In the genomic region with DNA sequence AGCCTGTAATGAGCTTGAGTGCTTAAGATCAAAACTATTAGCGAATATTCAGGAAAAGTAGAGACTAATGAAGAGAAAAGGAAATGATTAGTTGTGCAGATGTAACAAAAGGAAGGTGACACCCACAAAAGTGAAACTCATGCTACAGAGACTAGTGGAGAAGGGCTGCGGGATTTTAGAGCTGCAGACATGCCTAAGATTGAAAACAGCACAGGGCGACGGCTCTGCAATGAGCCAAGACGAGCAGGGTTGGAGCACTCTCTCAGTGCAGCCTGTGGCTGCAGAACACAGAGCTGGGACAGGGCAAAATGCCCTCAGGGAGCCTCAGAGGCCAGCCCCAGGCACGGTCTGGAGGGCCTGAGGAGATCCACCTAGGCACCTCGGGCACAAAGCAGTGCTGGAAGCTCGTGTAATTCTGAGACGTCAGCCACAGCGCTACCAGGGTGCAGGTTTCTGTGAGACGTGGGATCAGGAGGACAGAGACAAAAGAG, we compare ENCODE assay signal across 8 mouse cellular contexts. TPM values are rescaled to one million over a fixed set of nuclear protein-coding genes. Genes with fewer than 3 reads are reported as not detected.
DNase-seq lines count a peak whose midpoint lies in the region; ATAC-seq and TF ChIP-seq lines count a peak whose summit lies in the region.

No protein-coding gene starts in this region.

- H3K9ac ChIP-seq in intestine, postnatal 0 days (ENCODE audit: low read depth, low read length), result peak overlapping the region; percentile 31; the same call in 1 of the 2 replicates
- peak overlapping the region; percentile 57 for H3K9ac ChIP-seq in neural tube, embryonic 13.5 days

- H3K27me3 ChIP-seq in intestine, postnatal 0 days (replicated peaks; ENCODE audit: control insufficient read depth, insufficient read depth, low read length), result no peaks in the 10 kb centered on the region
- no peaks in the 10 kb centered on the region for H3K27me3 ChIP-seq in neural tube, embryonic 13.5 days

- TF ChIP-seq CTCF in intestine, postnatal 0 days (IDR thresholded peaks at IDR 0.05; ENCODE audit: low read depth), result no peak

- no peak overlapping the region for H3K4me3 ChIP-seq in intestine, postnatal 0 days (ENCODE audit: low read depth, low read length)
- no peak overlapping the region for H3K4me3 ChIP-seq in neural tube, embryonic 13.5 days

- H3K27ac ChIP-seq in intestine, postnatal 0 days (ENCODE audit: low read depth, low read length), result peak overlapping the region; percentile 54
- H3K27ac ChIP-seq in neural tube, embryonic 13.5 days (replicated peaks), result peak overlapping the region; percentile 92

- H3K4me2 ChIP-seq in intestine, postnatal 0 days (replicated peaks; ENCODE audit: low read depth), result peak overlapping the region; percentile 58
- peak overlapping the region; percentile 40 for H3K4me2 ChIP-seq in neural tube, embryonic 13.5 days

- 0 out of 2 replicates have a peak, but pooled peaks have one; percentile 8 for ATAC-seq in common myeloid progenitor, adult 5-6 weeks (replicated peaks; ENCODE audit: low read depth, poor library complexity, severe bottlenecking)
- ATAC-seq in granulocyte monocyte progenitor cell, adult 5-6 weeks (replicated peaks; ENCODE audit: poor library complexity, severe bottlenecking), result peak; percentile 33; the same call in 1 of the 2 replicates
- no peak for ATAC-seq in intestine, postnatal 0 days
- peak; percentile 45 for ATAC-seq in neural tube, embryonic 13.5 days (ENCODE audit: low read depth)

- no peaks in the 10 kb centered on the region for H3K36me3 ChIP-seq in intestine, postnatal 0 days (ENCODE audit: control insufficient read depth, insufficient read depth)
- H3K36me3 ChIP-seq in neural tube, embryonic 13.5 days, result no peaks in the 10 kb centered on the region

- 48% methylated on average over 11 of the region's 11 CpGs for WGBS in intestine, postnatal 0 days
- 11% methylated on average over 11 of the region's 11 CpGs for WGBS in neural tube, embryonic 13.5 days

- 0 out of 2 replicates have a peak, but pooled peaks cover 6% of the 10 kb centered on the region for H3K4me1 ChIP-seq in intestine, postnatal 0 days (replicated peaks; ENCODE audit: control insufficient read depth, insufficient read depth, low read length)
- H3K4me1 ChIP-seq in neural tube, embryonic 13.5 days (replicated peaks), result peaks cover 57% of the 10 kb centered on the region

- no peaks in the 10 kb centered on the region for H3K9me3 ChIP-seq in intestine, postnatal 0 days (ENCODE audit: control insufficient read depth)
- H3K9me3 ChIP-seq in neural tube, embryonic 13.5 days, result no peaks in the 10 kb centered on the region

- DNase-seq in layer of hippocampus, adult 18-20 months (ENCODE audit: low spot score in 2 of 2), result peak; percentile 24 to 41
- no peak for DNase-seq in layer of hippocampus, adult 11-12 months (ENCODE audit: low spot score)
- no peak for DNase-seq in B cell, adult 2 months
- no peak for DNase-seq in thymus, adult 18-20 months

RNA-seq across cellular contexts. Expression of gene Cep41, which starts 18.2 kb away (rescaled TPM):
- total RNA-seq in layer of hippocampus, adult 18-20 months (2021), result 1 to 10 TPM; 5.3 to 6.0 TPM
- total RNA-seq in common myeloid progenitor, adult 5-6 weeks (2017), result 9.3 and 12.0 TPM in 2 replicates
- total RNA-seq in granulocyte monocyte progenitor cell, adult 5-6 weeks (2014; fragmentation: Nextera tagmentation), result 3.4 and 3.7 TPM in 2 replicates
- total RNA-seq in granulocyte monocyte progenitor cell, adult 5-6 weeks (2017), result 3.2 and 6.1 TPM in 2 replicates
- polyA plus RNA-seq in intestine, postnatal 0 days (2015; fragmentation: Nextera tagmentation; extraction: Ambion mirVana), result 3.7 and 4.4 TPM in 2 replicates
- polyA plus RNA-seq in neural tube, embryonic 13.5 days (2015; fragmentation: Nextera tagmentation; extraction: Ambion mirVana), result 12.2 and 17.4 TPM in 2 replicates

RNA-seq across cellular contexts. Expression of gene Cpa1, which starts 36.3 kb away (rescaled TPM):
- not detected for total RNA-seq in layer of hippocampus, adult 18-20 months (2021)
- total RNA-seq in common myeloid progenitor, adult 5-6 weeks (2017), result not detected in 2 replicates
- not detected in 2 replicates for total RNA-seq in granulocyte monocyte progenitor cell, adult 5-6 weeks (2014; fragmentation: Nextera tagmentation)
- total RNA-seq in granulocyte monocyte progenitor cell, adult 5-6 weeks (2017), result not detected in 2 replicates
- polyA plus RNA-seq in intestine, postnatal 0 days (2015; fragmentation: Nextera tagmentation; extraction: Ambion mirVana), result 3.5 and 4.1 TPM in 2 replicates
- 0.25 and 0.52 TPM in 2 replicates for polyA plus RNA-seq in neural tube, embryonic 13.5 days (2015; fragmentation: Nextera tagmentation; extraction: Ambion mirVana)

RNA-seq across cellular contexts. Expression of gene Mest, which starts 48.0 kb away (rescaled TPM):
- total RNA-seq in layer of hippocampus, adult 18-20 months (2021), result 10 to 100 TPM; 44.9 to 49.3 TPM
- 0.14 TPM in 1 of 2 replicates, not detected in the other for total RNA-seq in common myeloid progenitor, adult 5-6 weeks (2017)
- total RNA-seq in granulocyte monocyte progenitor cell, adult 5-6 weeks (2014; fragmentation: Nextera tagmentation), result not detected in 2 replicates
- 0.09 TPM in 1 of 2 replicates, not detected in the other for total RNA-seq in granulocyte monocyte progenitor cell, adult 5-6 weeks (2017)
- 145 and 156 TPM in 2 replicates for polyA plus RNA-seq in intestine, postnatal 0 days (2015; fragmentation: Nextera tagmentation; extraction: Ambion mirVana)
- polyA plus RNA-seq in neural tube, embryonic 13.5 days (2015; fragmentation: Nextera tagmentation; extraction: Ambion mirVana), result 431 and 546 TPM in 2 replicates

Comparison
In these comparisons a context has a peak if more than half of its experiments do, and no peak if none do; other contexts are left out.
1. DNase-seq: peak in layer of hippocampus, adult 18-20 months (2 of 2); none in layer of hippocampus, adult 11-12 months (single experiment), B cell, adult 2 months (0 of 2) and thymus, adult 18-20 months (0 of 2).
2. RNA of gene Mest, which starts 48.0 kb away (total RNA-seq): 44.9 to 49.3 TPM in layer of hippocampus, adult 18-20 months; 0.14 TPM in common myeloid progenitor, adult 5-6 weeks and 0.09 TPM in granulocyte monocyte progenitor cell, adult 5-6 weeks; every median in the first group is over 10 times any median in the second.